Mouse (Mus musculus) layer of hippocampus, adult 2 months (tissue): ENCODE measurements at regions not wholly inside any gene's neighbourhood (a gene's known extent, or its start where the extent isn't known, plus 50 kb on each side); places are given as distances from the start of the nearest gene placed in this dataset.
A peak's percentile ranks its signal among the peaks of the same experiment; 100 is the strongest.

Experiments
- DNase-seq, 2 experiments: peaks; one replicate each; pipeline ENCODE4 v3.0.0; 2022; ENCODE audit warnings: low spot score in 2 of 2
- H3K27ac ChIP-seq: fragments of 200-600 bp; 2 replicates; pipeline ENCODE4 v1.8.1; 2022
- H3K4me3 ChIP-seq: fragments of 200-600 bp; 2 replicates; pipeline ENCODE4 v1.8.1; 2022; ENCODE audit warnings: mild to moderate bottlenecking
- CTCF ChIP-seq: fragments of 200-600 bp; conservative IDR thresholded peaks from 2 replicates; pipeline ENCODE4 v1.8.1; 2022; ENCODE audit warnings: antibody characterized with exemption, mild to moderate bottlenecking, moderate library complexity

GRCm38 (mm10) chr5:62997464-62997863, 183.8 kb downstream of the Dthd1 start:
- TF ChIP-seq CTCF = no peak
- Histone ChIP-seq H3K27ac (no peak overlapping the region), H3K4me3 (no peak overlapping the region)
- DNase-seq = no peak

- TF ChIP-seq CTCF = no peak
- H3K27ac ChIP-seq = no peak overlapping the region
- H3K4me3 ChIP-seq = no peak overlapping the region
- no peak for DNase-seq
Measured at GRCm38 (mm10) chr5:63034446-63034845, 220.8 kb downstream of the Dthd1 start.

- Histone ChIP-seq H3K27ac (no peak overlapping the region), H3K4me3 (no peak overlapping the region)
- TF ChIP-seq CTCF = no peak
- DNase-seq = no peak
Measured at GRCm38 (mm10) chr5:63045751-63046150, 232.1 kb downstream of the Dthd1 start.

GRCm38 (mm10) chr5:63063301-63063700, 249.7 kb downstream of the Dthd1 start:
- Histone ChIP-seq H3K27ac (no peak overlapping the region), H3K4me3 (no peak overlapping the region)
- peak; percentile 15 to 19 for DNase-seq
- no peak for TF ChIP-seq CTCF

- Histone ChIP-seq H3K4me3 (no peak overlapping the region), H3K27ac (no peak overlapping the region)
- no peak for TF ChIP-seq CTCF
- no peak for DNase-seq
Measured at GRCm38 (mm10) chr5:63066872-63067271, 253.2 kb downstream of the Dthd1 start.

- Histone ChIP-seq H3K4me3 (no peak overlapping the region), H3K27ac (no peak overlapping the region)
- peak; percentile 11 to 31 for DNase-seq
- no peak for TF ChIP-seq CTCF
Measured at GRCm38 (mm10) chr5:63098129-63098528, 284.5 kb downstream of the Dthd1 start.

- Histone ChIP-seq H3K27ac (peak overlapping the region; percentile 77), H3K4me3 (no peak overlapping the region)
- no peak for TF ChIP-seq CTCF
- peak; percentile 36 to 55 for DNase-seq
Measured at GRCm38 (mm10) chr5:63132552-63132951, 318.9 kb downstream of the Dthd1 start.

GRCm38 (mm10) chr5:63137957-63138356, 324.3 kb downstream of the Dthd1 start:
- no peak for DNase-seq
- no peak overlapping the region for H3K27ac ChIP-seq
- no peak for TF ChIP-seq CTCF
- H3K4me3 ChIP-seq = no peak overlapping the region

GRCm38 (mm10) chr5:63169687-63170086, 356.1 kb downstream of the Dthd1 start:
- DNase-seq = peak in 1 of 2 experiments; percentile 71
- peak overlapping the region; percentile 4; the same call in 1 of the 2 replicates for H3K27ac ChIP-seq
- TF ChIP-seq CTCF = no peak
- H3K4me3 ChIP-seq = no peak overlapping the region

- DNase-seq = no peak
- peak overlapping the region; percentile 4; the same call in 1 of the 2 replicates for H3K27ac ChIP-seq
- no peak overlapping the region for H3K4me3 ChIP-seq
- no peak for TF ChIP-seq CTCF
Measured at GRCm38 (mm10) chr5:63170493-63170892, 356.9 kb downstream of the Dthd1 start.

- H3K27ac ChIP-seq = no peak overlapping the region
- H3K4me3 ChIP-seq = no peak overlapping the region
- no peak for TF ChIP-seq CTCF
- DNase-seq = no peak
Measured at GRCm38 (mm10) chr5:63213381-63213780, 399.8 kb downstream of the Dthd1 start.

- no peak overlapping the region for H3K4me3 ChIP-seq
- no peak for DNase-seq
- no peak overlapping the region for H3K27ac ChIP-seq
- TF ChIP-seq CTCF = no peak
Measured at GRCm38 (mm10) chr5:63219467-63219866, 405.8 kb downstream of the Dthd1 start.

GRCm38 (mm10) chr5:63262568-63262967, 386.3 kb upstream of the Nwd2 start:
- no peak for TF ChIP-seq CTCF
- Histone ChIP-seq H3K27ac (no peak overlapping the region), H3K4me3 (no peak overlapping the region)
- peak; percentile 35 to 44 for DNase-seq
